Mouse (Mus musculus): ENCODE measurements around the gene Sh2b3. TPM values are rescaled to one million over a fixed set of nuclear protein-coding genes. Genes with fewer than 3 reads are reported as not detected.

Sh2b3 gene
- total and polyA plus RNA-seq, 3 experiments: 22.8 to 38.3 (median 35.4) TPM

- dilution Hi-C loops (cut with MboI; ENCODE audit: extremely low pct_ligation_motif_present, extremely low pct_unique_long_range_greater_than_20kb, low sequenced_read_pairs) (no loop called here), in situ Hi-C loops (cut with MboI; ENCODE audit: low pct_ligation_motif_present, low pct_unique_long_range_greater_than_20kb, low sequenced_read_pairs) (no loop called here)
- no peak overlapping the region for H3K9ac ChIP-seq (ENCODE audit: insufficient read depth, low read depth)
- H3K4me1 ChIP-seq (ENCODE audit: control insufficient read depth in 1 of 2, insufficient read depth in 2 of 2): no peaks in the 10 kb centered on the region
- TF ChIP-seq CTCF (conservative IDR thresholded peaks at IDR 0.05 in 1 of 2, IDR thresholded peaks at IDR 0.05 in 1 of 2; ENCODE audit: low read depth in 2 of 2, low read length in 2 of 2): 0 out of 4 replicates have a peak, but pooled peaks of 1 of the 2 experiments have one; percentile 16
- TF ChIP-seq HCFC1 (IDR thresholded peaks at IDR 0.05; ENCODE audit: low read depth, low read length): no peak
- no peaks in the 10 kb centered on the region for H3K9me3 ChIP-seq (replicated peaks; ENCODE audit: low read length)
- peaks cover 29 to 84% of the 10 kb centered on the region in 2 experiments for H3K36me3 ChIP-seq (replicated peaks in 1 of 2; ENCODE audit: control insufficient read depth in 1 of 2, insufficient read depth in 1 of 2, low read length in 1 of 2)
- H3K4me2 ChIP-seq (ENCODE audit: insufficient read depth, low read depth, poor library complexity, severe bottlenecking): no peak overlapping the region
- H3K79me2 ChIP-seq (replicated peaks; ENCODE audit: control insufficient read depth, extremely low read depth, insufficient read depth, poor library complexity, severe bottlenecking): no peaks in the 10 kb centered on the region
- no peak overlapping the region for H3K4me3 ChIP-seq (replicated peaks in 1 of 3; ENCODE audit: low read depth in 2 of 3, low read length in 2 of 3, poor library complexity in 1 of 3)
- no peak overlapping the region for H3K27ac ChIP-seq (ENCODE audit: insufficient read depth, low read depth)
- H3K27me3 ChIP-seq (replicated peaks): no peaks in the 10 kb centered on the region
- no peak for DNase-seq (ENCODE audit: extremely low read depth)
Measured at GRCm38 (mm10) chr5:121782467-121782866, 55.0 kb downstream of the Sh2b3 start.

GRCm38 (mm10) chr5:121780180-121780579 is 57.3 kb downstream of the Sh2b3 start:
- TF ChIP-seq HCFC1 (IDR thresholded peaks at IDR 0.05; ENCODE audit: low read depth, low read length): no peak
- no peak for TF ChIP-seq UBTF (IDR thresholded peaks at IDR 0.05; ENCODE audit: low read depth, low read length)
- TF ChIP-seq ELF1 (IDR thresholded peaks at IDR 0.05; ENCODE audit: low read depth, low read length): no peak
- no peak for TF ChIP-seq NRF1 (IDR thresholded peaks at IDR 0.05; ENCODE audit: low read depth, low read length)
- TF ChIP-seq PAX5 (IDR thresholded peaks at IDR 0.05; ENCODE audit: low read length): no peak
- Histone ChIP-seq H3K9ac (ENCODE audit: insufficient read depth, low read depth) (no peak overlapping the region), H3K79me2 (replicated peaks; ENCODE audit: control insufficient read depth, extremely low read depth, insufficient read depth, poor library complexity, severe bottlenecking) (no peaks in the 10 kb centered on the region), H3K36me3 (replicated peaks in 1 of 2; ENCODE audit: control insufficient read depth in 1 of 2, insufficient read depth in 1 of 2, low read length in 1 of 2) (peaks cover 26 to 80% of the 10 kb centered on the region in 2 experiments), H3K27me3 (replicated peaks) (no peaks in the 10 kb centered on the region), H3K4me1 (ENCODE audit: control insufficient read depth in 1 of 2, insufficient read depth in 2 of 2) (no peaks in the 10 kb centered on the region), H3K4me3 (replicated peaks in 1 of 3; ENCODE audit: low read depth in 2 of 3, low read length in 2 of 3, poor library complexity in 1 of 3) (no peak overlapping the region), H3K9me3 (replicated peaks; ENCODE audit: low read length) (no peaks in the 10 kb centered on the region), H3K4me2 (ENCODE audit: insufficient read depth, low read depth, poor library complexity, severe bottlenecking) (no peak overlapping the region), H3K27ac (ENCODE audit: insufficient read depth, low read depth) (no peak overlapping the region)
- dilution Hi-C loops (cut with MboI; ENCODE audit: extremely low pct_ligation_motif_present, extremely low pct_unique_long_range_greater_than_20kb, low sequenced_read_pairs) (no loop called here), in situ Hi-C loops (cut with MboI; ENCODE audit: low pct_ligation_motif_present, low pct_unique_long_range_greater_than_20kb, low sequenced_read_pairs) (no loop called here)
- DNase-seq (ENCODE audit: extremely low read depth): no peak

- Histone ChIP-seq H3K27ac (ENCODE audit: insufficient read depth, low read depth) (no peak overlapping the region), H3K4me2 (ENCODE audit: insufficient read depth, low read depth, poor library complexity, severe bottlenecking) (no peak overlapping the region), H3K36me3 (replicated peaks in 1 of 2; ENCODE audit: control insufficient read depth in 1 of 2, insufficient read depth in 1 of 2, low read length in 1 of 2) (peaks cover 26 to 70% of the 10 kb centered on the region in 2 experiments), H3K4me1 (ENCODE audit: control insufficient read depth in 1 of 2, insufficient read depth in 2 of 2) (no peaks in the 10 kb centered on the region), H3K79me2 (replicated peaks; ENCODE audit: control insufficient read depth, extremely low read depth, insufficient read depth, poor library complexity, severe bottlenecking) (no peaks in the 10 kb centered on the region), H3K4me3 (replicated peaks in 1 of 3; ENCODE audit: low read depth in 2 of 3, low read length in 2 of 3, poor library complexity in 1 of 3) (no peak overlapping the region), H3K9me3 (replicated peaks; ENCODE audit: low read length) (no peaks in the 10 kb centered on the region), H3K27me3 (replicated peaks) (no peaks in the 10 kb centered on the region), H3K9ac (ENCODE audit: insufficient read depth, low read depth) (no peak overlapping the region)
- no peak for DNase-seq (ENCODE audit: extremely low read depth)
- TF ChIP-seq RCOR1 (conservative IDR thresholded peaks at IDR 0.05; ENCODE audit: low read depth, low read length) (no peak), BHLHE40 (IDR thresholded peaks at IDR 0.05; ENCODE audit: low read depth, low read length) (no peak), E2F4 (IDR thresholded peaks at IDR 0.05; ENCODE audit: insufficient replicate concordance, low read depth, low read length) (no peak), MYC (IDR thresholded peaks at IDR 0.05; ENCODE audit: low read depth, low read length) (no peak), POLR2AphosphoS2 (IDR thresholded peaks at IDR 0.05; ENCODE audit: low read depth, low read length) (no peak), UBTF (IDR thresholded peaks at IDR 0.05; ENCODE audit: low read depth, low read length) (no peak), ZNF384 (IDR thresholded peaks at IDR 0.05; ENCODE audit: low read depth, low read length) (no peak), IRF4 (IDR thresholded peaks at IDR 0.05; ENCODE audit: low read depth, low read length) (no peak), NELFE (IDR thresholded peaks at IDR 0.05; ENCODE audit: low read depth, low read length) (no peak), EP300 (IDR thresholded peaks at IDR 0.05; ENCODE audit: low read length) (no peak), MXI1 (IDR thresholded peaks at IDR 0.05; ENCODE audit: low read depth, low read length) (no peak), PAX5 (IDR thresholded peaks at IDR 0.05; ENCODE audit: low read length) (no peak), ZC3H11A (IDR thresholded peaks at IDR 0.05; ENCODE audit: low read depth, low read length) (no peak), POLR2A (IDR thresholded peaks at IDR 0.05; ENCODE audit: low read depth, low read length) (no peak), ZKSCAN1 (IDR thresholded peaks at IDR 0.05; ENCODE audit: borderline replicate concordance, low read depth, low read length) (no peak), NRF1 (IDR thresholded peaks at IDR 0.05; ENCODE audit: low read depth, low read length) (no peak), MAFK (IDR thresholded peaks at IDR 0.05; ENCODE audit: insufficient replicate concordance, low read length) (no peak), TBP (conservative IDR thresholded peaks at IDR 0.05; ENCODE audit: low read depth, low read length) (no peak), USF2 (conservative IDR thresholded peaks at IDR 0.05; ENCODE audit: low read depth, low read length) (no peak), KAT2A (IDR thresholded peaks at IDR 0.05; ENCODE audit: insufficient replicate concordance, low read length) (no peak)
- in situ Hi-C loops (cut with MboI; ENCODE audit: low pct_ligation_motif_present, low pct_unique_long_range_greater_than_20kb, low sequenced_read_pairs): no loop called here
- dilution Hi-C loops (cut with MboI; ENCODE audit: extremely low pct_ligation_motif_present, extremely low pct_unique_long_range_greater_than_20kb, low sequenced_read_pairs): no loop called here
Measured at GRCm38 (mm10) chr5:121778485-121779119, 58.8 kb downstream of the Sh2b3 start.
